Mouse (Mus musculus) kidney, postnatal 14 days (tissue): ENCODE data around the gene Vmn2r100.

Source experiments
- DNase-seq: peaks from one replicate; pipeline ENCODE4 v3.0.0; 2022; ENCODE audit warnings: mixed read lengths

Gene Vmn2r100

DNA sequence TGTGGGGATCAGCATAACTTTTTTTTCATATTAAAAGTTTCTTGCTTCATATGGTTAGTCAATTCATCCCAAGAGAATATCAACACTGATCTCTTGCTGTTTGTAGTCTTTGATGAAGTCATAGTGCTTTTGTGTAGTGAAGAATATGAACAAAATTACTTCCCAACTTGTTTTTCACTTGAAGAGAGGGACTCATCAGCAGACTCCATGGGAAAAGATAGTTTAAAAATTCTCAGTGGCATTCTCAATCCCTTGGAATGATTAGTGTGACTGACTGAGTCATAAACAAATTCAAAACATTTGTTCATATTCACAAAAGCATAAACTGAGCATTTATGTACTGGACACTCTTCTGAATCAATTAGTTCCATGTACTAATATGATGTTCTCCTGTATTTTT is at the start of gene Vmn2r100:
Vmn2r100 (plus strand) TSS at position 301 of the 400 bp plus-strand sequence.
- DNase-seq: no peak

DNA sequence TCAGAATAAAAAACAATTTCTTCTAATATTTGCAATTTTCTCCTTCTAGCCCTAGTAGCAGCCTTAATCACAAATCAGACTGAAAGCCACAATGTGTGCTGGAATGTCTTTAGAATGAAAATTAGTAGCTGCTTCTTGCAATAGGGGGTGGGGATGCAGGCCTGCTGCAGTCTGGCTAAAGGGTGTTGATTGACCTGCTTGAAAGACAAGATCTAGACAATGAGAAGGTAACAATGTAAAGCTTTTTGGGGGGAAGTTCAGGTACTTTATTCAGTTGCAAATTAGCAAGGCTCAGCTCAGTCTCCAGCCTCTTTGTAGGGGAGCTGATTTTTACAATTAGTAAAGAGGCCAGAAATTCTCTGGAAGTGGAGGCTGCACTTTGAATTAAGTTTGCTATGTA is 21.7 kb upstream of the Vmn2r100 start:
- no peak for DNase-seq

DNA sequence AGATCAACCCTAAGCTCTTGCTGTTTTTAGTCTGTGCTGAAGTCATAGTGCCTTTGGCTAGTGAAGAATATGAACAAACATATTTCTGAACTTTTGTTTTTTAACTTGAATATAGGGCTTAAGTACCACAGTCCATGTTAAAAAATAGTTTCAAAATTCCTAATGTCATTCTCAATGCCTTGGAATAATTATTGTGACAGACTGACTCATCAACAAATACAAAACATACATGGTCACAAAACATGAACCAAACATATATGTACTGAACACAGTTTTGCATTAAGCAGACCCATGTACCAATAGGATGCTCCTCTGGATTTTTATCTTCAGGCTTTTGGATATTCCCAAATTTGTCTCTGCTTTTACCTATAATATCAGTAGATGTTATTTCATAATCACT is 72.4 kb downstream of the Vmn2r100 start, which contains the start of gene Vmn2r101:
Vmn2r101 (plus strand) TSS at position 301 of the 400 bp plus-strand sequence.
- DNase-seq: no peak
